Mouse (Mus musculus) MEL (cell line): ENCODE results near the gene Grb10. TPM values are rescaled to one million over a fixed set of nuclear protein-coding genes. Genes with fewer than 3 reads are reported as not detected.

Experiments
- DNase-seq: peaks from one replicate; pipeline ENCODE4 v3.0.0; 2011; ENCODE audit warnings: low read depth, low spot score
- H3K27ac ChIP-seq: 2 replicates; pipeline ENCODE4 v1.5.1; 2012; ENCODE audit warnings: low read depth, mild to moderate bottlenecking, control low read depth, low read length, moderate library complexity; ENCODE audit not compliant: control insufficient read depth
- H3K27me3 ChIP-seq, 2 experiments: fragments of 150-350 bp in 1 of 2; sonication (generic) in 1 of 2; 2 replicates each; pipeline ENCODE4 v1.6.1; 2012; ENCODE audit warnings: low read length in 2 of 2, mild to moderate bottlenecking in 2 of 2, improper control_type of control experiment in 1 of 2, moderate library complexity in 1 of 2; ENCODE audit not compliant: insufficient read depth in 2 of 2, control insufficient read depth in 1 of 2
- H3K36me3 ChIP-seq, 2 experiments: 2 replicates each; pipeline ENCODE4 v1.6.1; 2012 to 2014; ENCODE audit warnings: low read length in 2 of 2, improper control_type of control experiment in 1 of 2, inconsistent platforms in 1 of 2, mild to moderate bottlenecking in 1 of 2; ENCODE audit not compliant: insufficient read depth in 2 of 2, control insufficient read depth in 1 of 2
- H3K4me1 ChIP-seq, 2 experiments: fragments of 150-350 bp in 1 of 2; sonication (generic) in 1 of 2; 2 replicates each; pipeline ENCODE4 v1.6.1; 2012; ENCODE audit warnings: low read length in 2 of 2, improper control_type of control experiment in 1 of 2, mild to moderate bottlenecking in 1 of 2; ENCODE audit not compliant: insufficient read depth in 2 of 2, control insufficient read depth in 1 of 2
- H3K4me3 ChIP-seq, 2 experiments: fragments of 150-350 bp in 1 of 2; sonication (generic) in 1 of 2; 2 replicates each; pipeline ENCODE4 v1.5.1; 2012; ENCODE audit warnings: low read depth in 2 of 2, low read length in 2 of 2, mild to moderate bottlenecking in 2 of 2, moderate library complexity in 2 of 2, control low read depth in 1 of 2, improper control_type of control experiment in 1 of 2; ENCODE audit not compliant: control insufficient read depth in 1 of 2, insufficient read depth in 1 of 2
- H3K79me2 ChIP-seq: 2 replicates; pipeline ENCODE4 v1.6.1; 2012; ENCODE audit warnings: mild to moderate bottlenecking, low read length, moderate library complexity; ENCODE audit not compliant: control insufficient read depth, poor library complexity, insufficient read depth
- H3K9ac ChIP-seq: 2 replicates; pipeline ENCODE4 v1.6.1; 2012; ENCODE audit warnings: low read depth, mild to moderate bottlenecking, control low read depth, low read length, moderate library complexity; ENCODE audit not compliant: control insufficient read depth, poor library complexity, severe bottlenecking
- H3K9me3 ChIP-seq: fragments of 150-350 bp; sonication (generic); replicated peaks from 2 replicates; pipeline ENCODE4 v1.6.1; 2012; ENCODE audit warnings: mild to moderate bottlenecking, low read length, improper control_type of control experiment, moderate library complexity; ENCODE audit not compliant: insufficient read depth
- BHLHE40 ChIP-seq: IDR thresholded peaks from 2 replicates; pipeline ENCODE4 v1.6.1; 2012; ENCODE audit warnings: low read depth, mild to moderate bottlenecking, inconsistent platforms, low read length, improper control_type of control experiment, borderline replicate concordance
- CHD2 ChIP-seq: IDR thresholded peaks from 2 replicates; pipeline ENCODE4 v1.6.1; 2011; ENCODE audit warnings: low read length, improper control_type of control experiment
- E2F4 ChIP-seq: IDR thresholded peaks from 2 replicates; pipeline ENCODE4 v1.6.1; 2011; ENCODE audit warnings: low read depth, low read length, improper control_type of control experiment, borderline replicate concordance
- EP300 ChIP-seq, 2 experiments: IDR thresholded peaks; 2 replicates each; pipeline ENCODE4 v1.6.1; 2011; ENCODE audit warnings: improper control_type of control experiment in 2 of 2, low read length in 2 of 2, low read depth in 1 of 2, mild to moderate bottlenecking in 1 of 2
- ETS1 ChIP-seq: IDR thresholded peaks from 2 replicates; pipeline ENCODE4 v1.6.1; 2012; ENCODE audit warnings: low read depth, mild to moderate bottlenecking, inconsistent platforms, low read length, improper control_type of control experiment, moderate library complexity
- GABPA ChIP-seq: IDR thresholded peaks from 2 replicates; pipeline ENCODE4 v1.6.1; 2012; ENCODE audit warnings: low read depth, mild to moderate bottlenecking, inconsistent platforms, low read length, improper control_type of control experiment, moderate library complexity
- JUND ChIP-seq: IDR thresholded peaks from 2 replicates; pipeline ENCODE4 v1.6.1; 2011; ENCODE audit warnings: low read depth, mild to moderate bottlenecking, improper control_type of control experiment, low read length
- KAT2A ChIP-seq: conservative IDR thresholded peaks from 2 replicates; pipeline ENCODE4 v1.6.1; 2012; ENCODE audit warnings: low read depth, low read length, improper control_type of control experiment, inconsistent platforms
- MAFK ChIP-seq: IDR thresholded peaks from 2 replicates; pipeline ENCODE4 v1.6.1; 2011; ENCODE audit warnings: low read depth, mild to moderate bottlenecking, low read length, improper control_type of control experiment, borderline replicate concordance
- MAZ ChIP-seq: IDR thresholded peaks from 2 replicates; pipeline ENCODE4 v1.6.1; 2012; ENCODE audit warnings: low read depth, mild to moderate bottlenecking, inconsistent platforms, low read length, improper control_type of control experiment
- MXI1 ChIP-seq: IDR thresholded peaks from 2 replicates; pipeline ENCODE4 v1.6.1; 2011; ENCODE audit warnings: mild to moderate bottlenecking, low read depth, low read length, improper control_type of control experiment
- MYB ChIP-seq: IDR thresholded peaks from 2 replicates; pipeline ENCODE4 v1.6.1; 2011; ENCODE audit warnings: mild to moderate bottlenecking, low read depth, low read length, improper control_type of control experiment
- NELFE ChIP-seq: IDR thresholded peaks from 2 replicates; pipeline ENCODE4 v1.6.1; 2011; ENCODE audit warnings: low read depth, low read length, improper control_type of control experiment
- NRF1 ChIP-seq: IDR thresholded peaks from 2 replicates; pipeline ENCODE4 v1.6.1; 2014; ENCODE audit warnings: low read depth, mild to moderate bottlenecking, inconsistent platforms, low read length, improper control_type of control experiment, moderate library complexity; ENCODE audit not compliant: poor library complexity, insufficient read depth, severe bottlenecking
- POLR2AphosphoS2 ChIP-seq: IDR thresholded peaks from 2 replicates; pipeline ENCODE4 v1.6.1; 2011; ENCODE audit warnings: low read length, improper control_type of control experiment
- POLR2AphosphoS5 ChIP-seq: IDR thresholded peaks from 2 replicates; pipeline ENCODE4 v1.6.1; 2012; ENCODE audit warnings: low read depth, borderline replicate concordance, mild to moderate bottlenecking, inconsistent platforms, low read length, moderate library complexity, mixed read lengths
- RAD21 ChIP-seq: IDR thresholded peaks from 2 replicates; pipeline ENCODE4 v1.6.1; 2011; ENCODE audit warnings: mild to moderate bottlenecking, low read depth, low read length, improper control_type of control experiment
- SIN3A ChIP-seq: IDR thresholded peaks from 2 replicates; pipeline ENCODE4 v1.6.1; 2012; ENCODE audit warnings: low read length, improper control_type of control experiment, inconsistent platforms
- TBP ChIP-seq: IDR thresholded peaks from 2 replicates; pipeline ENCODE4 v1.8.0; 2011; ENCODE audit warnings: low read depth, low read length, improper control_type of control experiment
- TCF12 ChIP-seq: IDR thresholded peaks from 2 replicates; pipeline ENCODE4 v1.6.1; 2014; ENCODE audit warnings: low read depth, mild to moderate bottlenecking, inconsistent platforms, low read length, improper control_type of control experiment, moderate library complexity
- UBTF ChIP-seq: IDR thresholded peaks from 2 replicates; pipeline ENCODE4 v1.6.1; 2012; ENCODE audit warnings: low read depth, mild to moderate bottlenecking, inconsistent platforms, low read length, improper control_type of control experiment, moderate library complexity, borderline replicate concordance; ENCODE audit not compliant: insufficient read depth
- USF1 ChIP-seq: IDR thresholded peaks from 2 replicates; pipeline ENCODE4 v1.6.1; 2014; ENCODE audit warnings: low read depth, mild to moderate bottlenecking, inconsistent platforms, low read length, improper control_type of control experiment, moderate library complexity
- USF2 ChIP-seq, 2 experiments: IDR thresholded peaks; 2 replicates each; pipeline ENCODE4 v1.6.1; 2011 to 2012; ENCODE audit warnings: improper control_type of control experiment in 2 of 2, low read length in 2 of 2, borderline replicate concordance in 1 of 2, inconsistent platforms in 1 of 2, low read depth in 1 of 2, mild to moderate bottlenecking in 1 of 2; ENCODE audit not compliant: insufficient read depth in 1 of 2
- ZMIZ1 ChIP-seq: IDR thresholded peaks from 2 replicates; pipeline ENCODE4 v1.6.1; 2012; ENCODE audit warnings: low read depth, mild to moderate bottlenecking, inconsistent platforms, low read length, improper control_type of control experiment, moderate library complexity
- ZNF384 ChIP-seq: IDR thresholded peaks from 2 replicates; pipeline ENCODE4 v1.6.1; 2012; ENCODE audit warnings: low read depth, mild to moderate bottlenecking, inconsistent platforms, low read length, improper control_type of control experiment
- polyA plus RNA-seq, 2 experiments: library from polyadenylated mRNA; stranded (reverse) in 1 of 2; unstranded in 1 of 2; fragments of >175 nt in 1 of 2; fragments of >200 nt in 1 of 2; gene quantifications; 2 replicates each; pipeline versions ENCODE4 v1.2.1 to v1.2.4; 2012; ENCODE audit warnings: low replicate concordance in 2 of 2, low read depth in 1 of 2; ENCODE audit not compliant: insufficient read length in 2 of 2, insufficient read depth in 1 of 2, missing spikeins in 1 of 2
- total RNA-seq: library from RNA; depleted of rRNA; stranded (reverse); fragments of 300-350 nt; gene quantifications from 2 replicates; pipeline ENCODE4 v1.2.3, GENCODE M21; 2012

Grb10 gene
- total and polyA plus RNA-seq, 3 experiments, result not detected

- Histone ChIP-seq H3K9ac (no peak overlapping the region), H3K4me3 (no peak overlapping the region), H3K9me3 (no peaks in the 10 kb centered on the region), H3K27ac (no peak overlapping the region), H3K79me2 (no peaks in the 10 kb centered on the region), H3K36me3 (no peaks in the 10 kb centered on the region), H3K27me3 (0 out of 4 replicates have a peak, but pooled peaks cover 0 to 1% of the 10 kb centered on the region in 2 experiments)
- DNase-seq, result no peak
- TF ChIP-seq USF1 (no peak), RAD21 (no peak), ETS1 (no peak), UBTF (no peak), GABPA (no peak), NELFE (no peak), POLR2AphosphoS2 (no peak), BHLHE40 (no peak), MAFK (no peak), SIN3A (no peak), EP300 (IDR thresholded peaks at IDR 0.05; ENCODE audit: low read depth in 1 of 2, low read length in 2 of 2) (no peak), POLR2AphosphoS5 (no peak), ZNF384 (no peak), TBP (no peak), E2F4 (no peak), ZMIZ1 (no peak), MXI1 (no peak), MAZ (no peak)
- TF ChIP-seq, all 39 proteins: peak for 0
- no peaks in the 10 kb centered on the region for H3K4me1 ChIP-seq
Observed at GRCm38 (mm10) chr11:12037689-12038469, 604 bp downstream of the Grb10 start.

- no peak for DNase-seq
- Histone ChIP-seq H3K36me3 (no peaks in the 10 kb centered on the region), H3K79me2 (no peaks in the 10 kb centered on the region), H3K4me1 (no peaks in the 10 kb centered on the region), H3K27me3 (0 out of 4 replicates have a peak, but pooled peaks cover 0 to 1% of the 10 kb centered on the region in 2 experiments), H3K9me3 (no peaks in the 10 kb centered on the region), H3K27ac (no peak overlapping the region), H3K9ac (no peak overlapping the region), H3K4me3 (no peak overlapping the region)
- TF ChIP-seq MYB (no peak), JUND (no peak), GABPA (no peak), TCF12 (no peak), KAT2A (no peak), USF2 (IDR thresholded peaks at IDR 0.05; ENCODE audit: borderline replicate concordance in 1 of 2, insufficient read depth in 1 of 2, low read depth in 1 of 2, low read length in 2 of 2) (no peak), NRF1 (no peak), CHD2 (no peak), POLR2AphosphoS5 (no peak)
Observed at GRCm38 (mm10) chr11:12037075-12037686, 1.3 kb downstream of the Grb10 start.
